Mouse (Mus musculus) G1E-ER4 (cell line): ENCODE measurements around the gene Iqsec1. TPM values are rescaled to one million over a fixed set of nuclear protein-coding genes. Genes with fewer than 3 reads are reported as not detected.

ENCODE experiments used
- GATA1 ChIP-seq: IDR thresholded peaks from one replicate; pipeline ENCODE4 v1.8.0; 2012; ENCODE audit warnings: low read length, inconsistent platforms
- polyA plus RNA-seq: library from polyadenylated mRNA; stranded (reverse); fragments of >175 nt; gene quantifications from 2 replicates; pipeline ENCODE4 v1.2.3, GENCODE M21; 2012

The Iqsec1 gene
- polyA plus RNA-seq, 1 experiment: 43.4 TPM

- TF ChIP-seq GATA1: no peak
These were observed 191.4 kb downstream of the Iqsec1 start for GRCm38 (mm10) chr6:90796902-90797596.

GRCm38 (mm10) chr6:90790901-90791300 is 197.6 kb downstream of the Iqsec1 start:
- TF ChIP-seq GATA1: no peak

- TF ChIP-seq GATA1: no peak
These were observed 199.0 kb downstream of the Iqsec1 start for GRCm38 (mm10) chr6:90789520-90789919.

GRCm38 (mm10) chr6:90787587-90787986 is 200.9 kb downstream of the Iqsec1 start:
- TF ChIP-seq GATA1: no peak

- TF ChIP-seq GATA1: no peak
These were observed 201.4 kb downstream of the Iqsec1 start for GRCm38 (mm10) chr6:90787036-90787435.

- TF ChIP-seq GATA1: no peak
These were observed 201.9 kb downstream of the Iqsec1 start for GRCm38 (mm10) chr6:90786589-90786988.

- TF ChIP-seq GATA1: no peak
These were observed 204.5 kb downstream of the Iqsec1 start for GRCm38 (mm10) chr6:90783945-90784344.

GRCm38 (mm10) chr6:90783176-90783575 is 205.3 kb downstream of the Iqsec1 start:
- TF ChIP-seq GATA1: no peak

- no peak for TF ChIP-seq GATA1
These were observed 206.3 kb downstream of the Iqsec1 start for GRCm38 (mm10) chr6:90781921-90782770.

GRCm38 (mm10) chr6:90780532-90780931 is 208.0 kb downstream of the Iqsec1 start:
- no peak for TF ChIP-seq GATA1

GRCm38 (mm10) chr6:90778841-90779240 is 209.6 kb downstream of the Iqsec1 start:
- TF ChIP-seq GATA1: no peak

- no peak for TF ChIP-seq GATA1
These were observed 211.2 kb downstream of the Iqsec1 start for GRCm38 (mm10) chr6:90777302-90777701.

GRCm38 (mm10) chr6:90775606-90776005 is 212.9 kb downstream of the Iqsec1 start:
- no peak for TF ChIP-seq GATA1

- no peak for TF ChIP-seq GATA1
These were observed 214.7 kb downstream of the Iqsec1 start for GRCm38 (mm10) chr6:90773811-90774233.

- no peak for TF ChIP-seq GATA1
These were observed 216.4 kb downstream of the Iqsec1 start for GRCm38 (mm10) chr6:90772120-90772519.

GRCm38 (mm10) chr6:90768526-90768925 is 220.0 kb downstream of the Iqsec1 start:
- no peak for TF ChIP-seq GATA1

GRCm38 (mm10) chr6:90767874-90768273 is 220.6 kb downstream of the Iqsec1 start:
- TF ChIP-seq GATA1: no peak

- no peak for TF ChIP-seq GATA1
These were observed 223.7 kb downstream of the Iqsec1 start for GRCm38 (mm10) chr6:90764753-90765152.
